Mouse (Mus musculus) heart, adult 8-10 months (tissue): ENCODE measurements at regions not wholly inside any gene's neighbourhood (a gene's known extent, or its start where the extent isn't known, plus 50 kb on each side); places are given as distances from the start of the nearest gene placed in this dataset.

Experiments
- DNase-seq: peaks from one replicate; pipeline ENCODE4 v3.0.0; 2022; ENCODE audit warnings: low spot score

DNA sequence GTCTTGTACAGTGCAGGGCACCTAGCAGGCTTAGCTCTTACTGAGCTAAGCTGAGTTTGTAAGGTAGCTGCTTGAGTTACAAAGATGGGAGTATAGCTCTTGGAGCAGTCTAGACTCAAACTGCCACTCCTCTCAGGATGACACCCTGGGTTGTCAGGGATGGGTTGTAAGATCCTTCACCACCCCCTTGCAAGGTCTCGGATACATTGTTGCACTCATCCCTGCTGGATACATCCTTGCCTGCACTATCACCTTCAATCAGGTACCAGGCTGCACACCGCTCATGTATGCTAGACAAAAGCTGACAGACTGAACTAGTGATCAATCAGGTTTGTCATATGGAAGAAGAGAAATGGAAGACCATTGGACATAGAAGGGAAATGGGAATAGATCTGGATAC lies 390.4 kb upstream of the Trpc7 start:
- DNase-seq, result no peak

DNA sequence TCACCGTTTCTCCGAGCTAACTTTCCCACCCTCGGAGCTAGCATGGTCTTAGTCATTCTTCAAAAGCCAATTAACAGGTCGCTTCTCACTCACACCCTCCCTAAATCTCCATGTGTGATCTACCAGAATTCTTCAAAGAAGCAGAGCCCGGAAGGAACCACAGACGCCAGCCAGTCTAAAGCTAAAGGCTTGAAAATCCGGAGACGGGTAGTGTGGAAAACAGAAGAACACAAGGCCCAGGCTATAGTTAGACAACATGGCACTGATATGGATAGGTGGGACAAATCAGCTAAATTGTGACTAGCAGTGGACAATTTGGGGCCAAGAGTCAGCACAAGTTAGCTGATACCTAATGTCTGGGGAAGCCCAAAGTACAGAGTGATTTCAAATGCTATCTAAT lies 387.0 kb upstream of the Trpc7 start:
- DNase-seq, result no peak

DNA sequence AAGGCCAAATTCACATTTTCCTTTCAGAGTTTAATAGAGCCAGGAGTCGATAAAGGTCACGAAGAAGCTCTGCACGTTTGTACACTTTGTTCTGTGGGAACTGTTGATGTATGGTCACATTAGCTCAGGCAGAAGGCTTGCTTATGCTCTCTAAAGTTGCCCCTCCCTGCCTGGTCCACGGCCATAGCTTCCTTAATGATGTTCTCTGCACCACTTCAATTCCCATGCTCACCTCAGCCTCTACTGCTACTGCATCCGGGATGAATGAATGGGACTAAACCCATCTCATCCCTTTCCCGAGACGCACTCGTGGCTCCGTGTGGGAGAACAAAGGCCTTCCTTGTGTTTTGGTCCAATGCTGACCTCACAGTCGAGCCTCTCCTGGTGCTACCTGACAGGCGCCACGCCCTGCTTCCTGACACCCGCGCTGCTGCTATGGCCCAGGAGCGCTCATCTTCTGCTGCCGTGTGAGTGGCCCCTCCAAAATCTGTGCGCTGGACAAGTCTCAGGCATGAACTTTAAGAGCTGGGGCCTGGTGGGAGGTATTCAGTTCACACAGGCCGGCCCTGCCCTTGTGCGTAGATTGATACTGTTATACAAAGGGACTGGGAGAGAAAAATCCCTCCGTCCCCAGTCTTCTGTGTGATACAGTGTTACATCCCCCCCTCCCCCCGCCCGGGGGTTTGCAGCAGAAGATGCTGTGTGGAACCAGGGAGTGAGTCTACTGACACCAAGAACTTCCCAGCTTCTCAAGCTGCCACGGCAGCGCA lies 386.3 kb upstream of the Trpc7 start:
- no peak for DNase-seq

DNA sequence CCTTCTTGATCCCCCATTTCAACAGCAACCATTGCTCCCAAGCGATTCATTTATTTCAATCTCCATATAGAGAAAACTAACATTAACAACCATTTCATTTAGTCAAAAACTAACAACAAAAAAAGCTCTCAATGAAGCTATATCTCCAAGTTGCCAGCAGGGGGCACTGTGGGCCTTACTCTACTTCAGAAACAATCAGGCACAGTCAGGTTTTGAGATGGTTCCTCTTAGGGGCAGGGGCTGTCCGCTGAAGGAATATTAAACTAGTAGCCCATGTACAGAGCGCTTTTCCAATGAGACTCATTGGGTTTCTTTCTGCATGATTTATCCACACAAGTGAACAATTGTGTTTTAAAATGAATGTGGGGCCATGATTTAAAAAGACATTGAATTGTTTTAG lies 385.7 kb upstream of the Trpc7 start:
- no peak for DNase-seq

DNA sequence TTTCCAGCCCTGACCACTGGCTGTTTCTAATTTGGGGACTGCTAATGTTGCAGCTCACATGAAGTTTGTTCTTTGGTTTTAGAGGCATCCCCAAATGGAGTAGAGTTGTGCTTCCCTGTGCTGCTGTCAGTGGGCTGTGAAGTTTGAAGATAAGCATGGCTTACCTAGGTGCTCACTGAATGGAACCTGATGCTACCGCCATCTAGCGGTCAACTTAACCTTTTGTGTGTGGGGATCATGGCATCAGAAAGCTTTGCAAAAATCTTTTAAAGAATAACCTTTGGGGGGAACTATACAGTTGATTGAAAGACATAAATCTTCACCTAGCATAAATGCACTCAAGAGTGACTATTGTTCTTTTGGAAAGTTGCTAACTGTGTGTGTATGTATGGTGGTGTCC lies 382.8 kb upstream of the Trpc7 start:
- no peak for DNase-seq

DNA sequence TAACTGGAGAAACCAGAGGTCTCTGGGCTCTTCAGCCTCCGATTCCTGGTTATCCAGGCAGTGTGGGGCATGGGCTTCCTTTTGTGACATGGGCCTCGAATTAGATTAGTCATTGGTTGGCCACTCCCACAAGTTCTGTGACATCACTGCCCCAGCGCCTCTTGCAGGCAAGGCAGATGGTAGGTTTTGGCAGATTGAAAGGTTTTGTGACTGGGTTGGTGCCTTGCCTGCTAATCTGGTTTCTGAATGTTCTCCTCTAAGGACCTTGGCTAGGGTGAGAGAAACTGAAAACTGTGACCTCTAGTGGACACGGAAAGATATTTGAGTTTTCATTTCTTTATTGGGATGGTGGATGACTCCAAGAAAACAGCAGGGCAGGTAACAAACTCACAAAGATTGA lies 381.3 kb upstream of the Trpc7 start:
- no peak for DNase-seq

DNA sequence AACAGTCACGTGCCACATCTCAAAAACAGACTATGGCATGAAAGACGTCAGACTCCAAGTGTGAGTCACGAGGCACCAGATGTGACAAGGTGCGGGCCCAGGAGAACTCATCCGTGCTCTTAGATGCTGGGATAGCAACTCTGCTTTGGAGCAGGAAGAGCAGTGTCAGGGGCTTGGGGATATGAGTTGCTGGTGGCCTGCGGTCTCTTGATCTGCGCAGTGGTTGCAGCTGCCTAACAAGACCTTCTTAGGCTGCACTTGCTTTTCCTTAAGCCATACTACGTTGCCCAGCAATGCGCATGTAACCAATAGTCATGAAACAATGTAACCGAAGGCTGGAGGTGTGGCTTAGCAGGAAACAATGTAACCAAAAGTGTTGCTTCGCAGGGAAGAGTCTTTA lies 380.1 kb upstream of the Trpc7 start:
- DNase-seq, result no peak

DNA sequence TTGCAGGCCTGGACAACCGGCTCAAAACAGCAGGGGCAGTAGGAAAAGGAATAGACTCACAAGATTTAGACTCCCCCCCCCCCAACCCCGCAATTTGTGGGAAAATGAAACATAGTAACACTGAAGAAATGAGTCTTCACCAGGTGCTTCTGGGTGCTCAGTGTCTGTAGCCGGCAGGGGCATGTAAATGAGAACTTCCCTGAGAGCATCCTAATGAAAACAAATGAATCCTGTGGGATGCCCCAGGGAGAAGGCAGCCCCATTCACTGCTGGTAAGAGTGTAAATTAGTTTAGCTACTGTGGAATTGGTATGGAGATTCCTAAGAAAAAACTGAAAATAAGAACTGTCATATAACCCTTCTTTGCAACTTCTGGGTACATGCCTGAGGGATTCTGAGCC lies 377.8 kb upstream of the Trpc7 start:
- no peak for DNase-seq

DNA sequence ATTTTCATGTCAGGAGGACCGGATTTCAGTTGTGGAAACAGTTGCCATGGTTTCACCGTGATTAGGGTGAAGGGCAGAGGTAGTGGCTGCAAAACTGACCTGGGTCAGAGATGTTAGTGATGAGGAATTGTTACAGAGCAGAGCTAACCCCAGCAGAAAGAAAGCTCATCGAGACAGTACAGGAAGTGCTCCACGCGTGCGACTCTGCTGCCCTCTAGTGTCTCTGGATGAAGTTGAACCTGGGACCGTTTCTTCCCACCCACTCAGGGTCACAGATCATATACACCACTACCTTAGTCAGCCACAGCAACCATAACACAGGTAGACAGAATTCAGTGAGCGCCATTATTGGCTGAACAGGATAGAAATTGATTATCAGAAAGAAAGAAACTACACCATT lies 373.8 kb upstream of the Trpc7 start:
- DNase-seq, result no peak

DNA sequence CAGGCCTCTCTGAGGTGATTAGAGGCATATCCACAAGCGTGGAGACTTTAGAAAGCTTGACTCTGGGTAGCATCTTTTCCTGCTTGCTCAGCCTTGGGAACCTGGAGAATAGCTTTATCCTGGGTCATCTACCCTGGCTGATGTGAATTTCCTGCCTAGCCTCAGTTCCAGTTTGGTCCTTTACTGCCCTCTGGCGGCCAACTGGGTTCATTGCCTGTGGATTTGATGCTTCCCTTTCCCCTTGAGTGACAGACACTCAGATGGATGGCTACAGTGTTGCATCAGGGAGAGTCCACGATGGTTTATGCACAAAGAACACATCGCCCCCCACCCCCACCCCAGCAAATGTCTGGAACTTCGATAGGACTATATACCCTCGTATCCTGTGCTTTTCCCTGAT lies 364.1 kb upstream of the Trpc7 start:
- peak; percentile 55 for DNase-seq

DNA sequence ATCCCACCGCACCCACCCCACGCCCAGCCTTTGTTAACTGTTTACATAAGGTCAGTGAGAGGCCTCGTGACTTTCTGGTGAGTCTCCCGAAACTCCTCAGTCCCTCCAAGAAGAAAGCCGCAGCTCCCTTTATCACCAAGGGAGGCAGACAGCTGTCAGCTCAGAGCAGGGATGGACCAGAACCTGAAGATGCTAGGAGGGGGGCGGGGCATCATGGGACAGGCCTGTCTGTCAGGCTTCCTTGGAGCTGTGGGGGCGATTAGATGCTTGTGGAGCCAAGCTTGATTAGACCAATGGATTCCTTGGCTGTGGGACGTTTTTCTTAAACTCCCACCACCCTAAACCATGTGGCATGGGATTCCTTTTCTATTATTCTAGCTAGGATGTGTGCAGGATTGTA lies 363.7 kb upstream of the Trpc7 start:
- DNase-seq, result no peak

DNA sequence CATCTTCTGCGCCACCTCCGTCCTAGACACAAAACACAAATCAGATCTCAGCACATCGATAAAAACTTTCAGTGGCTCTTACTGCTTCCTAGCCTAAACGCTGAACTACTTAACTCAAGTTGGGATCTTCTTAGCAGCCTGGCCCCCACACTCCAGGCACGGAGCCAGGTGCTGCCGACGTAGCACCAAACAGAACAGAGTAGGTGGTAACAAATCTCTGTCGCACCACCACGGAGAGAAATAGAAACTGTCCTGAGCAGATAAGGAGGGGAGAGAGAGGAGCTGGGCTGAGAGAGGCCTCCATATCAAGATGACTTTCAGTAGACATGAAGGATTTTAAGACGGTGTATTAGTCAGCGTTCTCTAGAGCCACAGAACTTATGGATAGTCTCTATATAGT lies 360.1 kb upstream of the Trpc7 start:
- DNase-seq, result no peak

DNA sequence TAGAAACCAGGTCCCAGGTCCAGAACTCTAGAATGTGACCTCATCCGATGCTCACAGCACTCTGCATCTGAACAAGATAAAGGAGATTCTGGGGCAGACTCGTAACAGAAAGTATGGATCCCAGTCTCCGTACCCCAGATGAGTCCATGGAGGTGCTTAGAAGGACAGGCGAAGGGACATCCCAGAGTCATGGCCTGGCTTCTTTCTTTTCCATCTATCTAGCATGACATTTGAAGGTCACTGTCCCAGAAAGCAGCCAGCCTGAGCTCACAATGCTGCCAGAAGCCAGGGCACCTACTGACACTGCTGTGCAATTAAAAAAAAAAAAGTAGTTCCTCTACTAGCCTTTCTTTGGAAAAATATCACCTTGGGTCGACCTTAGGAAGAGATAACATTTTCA lies 354.1 kb upstream of the Trpc7 start:
- no peak for DNase-seq

DNA sequence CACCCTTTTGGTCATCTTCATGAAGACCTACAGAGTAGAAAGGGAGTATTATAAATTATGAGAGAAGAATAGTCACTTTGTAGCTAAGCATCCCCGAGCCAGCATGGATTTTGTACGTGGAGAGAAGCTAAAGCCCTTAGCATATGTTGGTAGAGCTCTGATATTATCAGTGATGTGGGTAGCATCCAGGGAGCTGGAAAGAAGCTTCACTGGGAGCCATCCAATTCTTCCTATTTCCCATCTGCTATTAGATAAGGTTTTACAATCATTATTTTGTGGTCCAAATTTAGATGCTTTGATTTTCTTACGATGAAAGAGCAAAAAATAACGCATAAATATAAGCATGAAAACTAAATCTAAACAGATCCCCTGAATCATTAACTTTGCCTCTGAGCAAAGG lies 353.6 kb upstream of the Trpc7 start:
- DNase-seq, result no peak

DNA sequence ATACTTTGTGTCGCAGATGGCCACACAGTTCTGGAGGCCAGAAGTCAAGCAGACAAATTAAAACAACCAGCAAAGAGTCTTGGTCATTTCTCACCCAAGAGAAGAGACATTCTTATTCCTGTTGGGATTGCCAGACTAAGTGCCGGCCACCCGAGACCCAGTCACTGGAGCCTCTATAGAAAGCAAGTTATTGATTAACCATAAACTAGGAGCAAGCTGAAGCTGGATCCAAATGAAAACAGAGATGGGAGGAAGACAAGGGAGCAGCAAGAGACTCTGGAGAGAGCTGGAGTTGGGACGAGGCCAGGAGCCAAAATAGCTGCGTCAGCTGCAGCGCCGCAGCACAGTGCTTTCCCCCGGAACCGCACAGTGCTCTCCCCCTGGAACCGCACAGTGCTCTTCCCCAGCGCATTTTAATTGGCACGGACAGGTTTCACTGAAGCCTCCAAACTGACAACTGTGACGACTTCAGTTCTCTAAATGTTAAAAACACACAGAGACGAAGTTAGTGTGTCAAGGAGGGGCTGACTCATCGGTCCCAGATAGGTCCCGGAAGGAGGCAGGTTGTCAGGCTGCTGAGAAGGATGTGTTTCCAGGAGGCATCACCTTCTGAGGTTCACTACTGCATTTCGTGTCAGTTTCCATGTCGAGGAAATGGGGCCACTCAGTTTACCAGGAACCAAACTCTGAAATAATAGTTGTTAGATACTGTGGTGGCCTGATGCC lies 350.6 kb upstream of the Trpc7 start:
- no peak for DNase-seq

DNA sequence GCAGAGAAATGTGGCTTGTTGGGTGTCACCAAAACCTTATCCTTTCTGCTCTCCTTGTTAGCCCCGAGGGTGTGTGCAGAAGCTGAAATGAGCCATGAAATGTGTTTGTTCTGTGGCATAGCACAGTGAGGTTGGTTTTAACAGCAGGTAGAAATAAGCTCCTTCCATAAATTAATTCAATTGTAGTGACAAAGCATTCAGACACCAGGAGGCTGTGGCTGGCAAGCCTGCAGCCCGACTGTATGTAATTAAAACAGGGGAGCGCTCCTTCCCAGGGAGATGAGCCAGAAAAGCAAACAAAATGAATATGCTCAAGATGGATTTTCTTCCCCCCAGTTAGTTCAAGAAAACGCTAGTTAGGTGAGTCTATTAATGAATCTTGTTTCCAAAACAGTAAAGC lies 341.1 kb upstream of the Trpc7 start:
- no peak for DNase-seq

DNA sequence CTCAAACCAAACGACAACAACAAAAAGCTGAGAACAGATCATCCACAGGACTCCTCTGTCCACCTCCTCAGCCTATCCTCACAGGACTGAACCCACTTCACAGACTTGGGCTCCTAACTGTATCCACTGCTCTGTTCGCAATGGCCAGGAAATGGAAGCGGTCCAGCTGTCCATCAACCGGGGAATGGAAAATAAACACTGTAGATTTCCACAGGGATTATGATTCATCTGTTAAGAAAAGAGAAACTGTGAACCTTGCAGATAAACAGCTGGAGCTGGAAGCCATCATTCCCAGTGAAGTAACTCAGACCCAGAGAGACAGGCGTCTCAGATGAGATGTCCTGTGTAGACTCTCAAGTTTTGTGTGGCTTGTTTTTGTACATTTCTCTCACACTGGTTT lies 340.4 kb upstream of the Trpc7 start:
- DNase-seq, result peak; percentile 7

DNA sequence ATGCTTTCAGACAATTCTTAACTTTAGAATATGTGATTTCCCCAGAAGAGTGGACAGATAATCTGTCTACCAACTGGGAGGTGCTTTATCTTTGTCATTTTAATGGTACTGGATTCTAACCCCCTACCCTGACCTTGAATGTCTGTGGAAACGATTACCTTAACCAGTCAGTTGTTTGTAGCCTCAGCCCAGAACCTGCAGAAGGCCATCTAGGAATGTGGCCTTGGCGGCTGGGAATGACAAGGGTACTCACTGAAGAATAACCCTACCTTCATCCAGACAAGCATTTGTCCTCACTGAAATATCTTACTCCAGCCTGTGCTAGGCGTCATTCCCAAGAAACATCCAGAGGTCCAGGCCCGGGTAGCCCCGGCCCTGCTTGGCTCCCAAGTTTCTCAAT lies 337.1 kb upstream of the Trpc7 start:
- no peak for DNase-seq

DNA sequence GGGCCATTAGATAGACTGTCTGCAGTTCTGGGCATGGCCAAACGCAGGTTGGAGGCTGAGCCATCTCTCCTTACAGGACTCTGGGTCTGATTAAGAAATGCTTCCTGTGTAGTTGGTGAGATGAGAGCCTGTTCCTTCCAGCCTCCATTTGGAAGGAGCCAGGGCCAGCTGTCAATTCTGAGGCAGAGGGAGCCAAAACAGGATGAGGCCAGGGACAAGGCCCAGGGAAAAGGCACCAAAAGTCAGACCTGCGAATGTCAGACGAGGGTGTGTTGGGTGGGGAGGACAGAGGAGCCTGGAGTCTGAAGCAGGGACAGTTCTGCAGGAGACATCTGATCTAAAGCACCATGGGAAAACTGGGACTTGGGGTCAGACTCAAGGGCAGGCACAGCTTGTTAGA lies 335.9 kb upstream of the Trpc7 start:
- peak; percentile 13 for DNase-seq

DNA sequence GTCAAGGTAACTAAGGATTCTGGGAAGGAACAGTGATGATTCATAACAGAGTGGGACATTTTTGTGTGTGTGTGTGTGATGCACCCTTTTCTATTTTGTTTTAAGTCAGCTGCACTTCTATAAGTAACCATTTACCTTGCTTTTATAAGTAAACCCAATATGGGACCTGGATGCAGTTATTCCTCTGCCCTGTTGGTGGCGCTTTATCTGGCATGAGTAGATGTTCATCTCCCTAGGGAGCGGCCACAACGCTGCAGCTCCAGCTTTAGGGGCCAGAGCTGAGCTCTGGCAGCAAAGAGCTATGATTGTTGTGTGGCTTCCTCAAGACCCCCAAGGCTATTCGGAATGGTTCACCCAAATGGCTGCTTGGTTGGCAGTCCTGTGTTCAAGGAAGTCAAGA lies 334.5 kb upstream of the Trpc7 start:
- no peak for DNase-seq

DNA sequence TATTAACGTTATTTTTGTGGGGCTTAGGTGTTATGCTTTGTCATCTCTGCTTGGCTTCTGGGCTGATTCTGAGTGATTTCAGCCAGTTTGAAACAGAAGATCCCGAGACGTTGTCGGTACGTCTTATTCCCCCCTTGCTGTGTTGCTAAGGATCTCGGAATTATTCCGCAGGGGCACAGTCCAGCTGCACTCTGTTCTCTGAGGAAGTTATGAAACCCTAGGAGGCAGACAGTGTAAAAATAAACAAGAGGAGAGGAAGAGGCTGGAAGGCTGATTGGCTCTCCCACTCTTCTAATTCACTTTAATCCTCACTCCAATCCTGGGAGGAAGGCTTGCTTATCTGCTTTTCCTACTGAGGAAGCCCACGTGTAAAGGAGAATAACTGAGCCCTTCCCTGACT lies 325.3 kb upstream of the Trpc7 start:
- DNase-seq, result peak; percentile 2

DNA sequence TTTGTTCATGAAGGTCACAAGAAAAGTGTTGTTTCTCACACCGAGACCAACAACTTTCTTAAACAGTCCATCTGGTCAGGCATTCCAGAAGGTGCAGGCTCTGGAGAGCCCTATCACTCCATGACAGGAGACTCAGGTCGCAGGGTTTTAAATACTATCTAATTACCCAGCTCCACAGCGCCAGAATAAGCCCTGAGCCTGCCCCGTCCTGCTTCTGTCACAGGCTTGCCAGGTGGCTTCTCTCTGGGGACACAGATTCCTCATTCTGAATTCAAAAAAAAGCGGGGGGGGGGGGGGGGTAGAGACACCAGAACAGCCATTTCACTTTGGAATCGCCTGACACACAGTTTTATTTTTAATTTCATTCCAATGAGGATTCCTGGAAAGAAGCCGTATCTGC lies 320.4 kb upstream of the Trpc7 start:
- DNase-seq, result no peak

DNA sequence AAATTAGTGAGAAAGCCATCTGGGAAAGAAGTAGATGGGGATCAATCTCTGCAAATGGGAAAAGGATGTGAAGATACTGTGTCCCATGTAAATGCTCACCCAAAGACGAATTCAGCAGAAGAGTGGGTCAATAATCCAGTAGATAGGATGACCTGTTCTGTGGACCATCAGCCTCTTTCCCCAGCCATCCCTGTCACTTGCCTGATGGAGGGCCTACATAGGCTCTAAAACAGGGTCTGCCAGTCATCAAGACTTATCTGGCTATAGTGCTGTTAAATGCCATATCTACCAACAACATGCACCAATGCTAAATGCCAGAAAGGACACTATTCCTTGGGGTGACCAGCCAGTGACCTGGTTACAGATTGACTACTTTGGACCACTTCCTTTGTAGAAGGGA lies 316.5 kb upstream of the Trpc7 start:
- no peak for DNase-seq

DNA sequence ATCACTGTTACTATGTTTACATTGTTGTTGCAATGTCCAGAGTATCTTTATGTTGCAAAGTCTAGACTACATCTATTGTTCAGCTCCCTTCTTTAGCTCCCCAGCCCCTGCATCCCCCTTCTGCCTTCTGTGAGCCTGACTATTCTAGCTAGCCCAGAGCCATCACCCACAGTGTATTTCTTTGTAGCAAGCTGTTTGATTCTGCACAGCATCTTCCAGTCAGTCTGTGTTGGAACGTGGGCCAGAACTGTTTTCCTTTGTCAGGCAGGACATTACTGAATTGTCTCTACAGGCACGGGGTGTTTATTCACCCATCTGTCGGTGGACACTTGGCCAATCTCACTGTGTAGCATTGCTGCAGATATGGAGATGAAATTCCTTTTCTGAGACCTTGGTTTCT lies 295.4 kb upstream of the Trpc7 start:
- DNase-seq, result no peak
